Mouse (Mus musculus) adrenal gland, adult 2 months (tissue): Measurements from ENCODE around the gene Arrdc2. TPM values are rescaled to one million over a fixed set of nuclear protein-coding genes. Genes with fewer than 3 reads are reported as not detected.

ENCODE experiments used
- DNase-seq: peaks from one replicate; pipeline ENCODE4 v3.0.0; 2021
- long read RNA-seq: library from polyadenylated mRNA; stranded (forward); transcript quantifications from one replicate; pipeline ENCODE4 v2.0.0, GENCODE M21; 2021
- polyA plus RNA-seq: library from polyadenylated mRNA; depleted of rRNA; stranded (reverse); fragments of >200 nt; gene quantifications from 2 replicates; pipeline ENCODE4 v1.2.3, GENCODE M21; 2012; rRNA removed
- total RNA-seq, 2 experiments: library from RNA; stranded (reverse); gene quantifications; 2 replicates each; pipeline ENCODE4 v1.2.3; 2021

Arrdc2 gene
- total RNA-seq (10 to 100 TPM in 1 of 2 experiments, 1 to 10 TPM in 1; 9.0 to 10.8 TPM), polyA plus RNA-seq (60.7 and 72.6 TPM in 2 replicates)
- long read RNA-seq, transcript Arrdc2-201 (8 exons, 2,355 nt): major isoform, 16 of 22 reads
- long read RNA-seq, partial matches to known transcripts: 4 of 22 reads
- long read RNA-seq, other reads (novel, unspliced or antisense): 2 of 22 reads

- peak; percentile 99 for DNase-seq
Measured at GRCm38 (mm10) chr8:70839408-70840351, at the start of gene Arrdc2. TSS of gene Arrdc2 (minus strand) at chr8:70839720.

GRCm38 (mm10) chr8:70887669-70888068 lies 48.1 kb upstream of the Arrdc2 start:
- no peak for DNase-seq

GRCm38 (mm10) chr8:70885612-70886011 lies 46.1 kb upstream of the Arrdc2 start:
- no peak for DNase-seq

- DNase-seq: no peak
Measured at GRCm38 (mm10) chr8:70884683-70885082, 45.2 kb upstream of the Arrdc2 start.

GRCm38 (mm10) chr8:70884186-70884585 lies 44.7 kb upstream of the Arrdc2 start:
- no peak for DNase-seq

GRCm38 (mm10) chr8:70880546-70880945 lies 41.0 kb upstream of the Arrdc2 start:
- DNase-seq: no peak

- DNase-seq: peak; percentile 55
Measured at GRCm38 (mm10) chr8:70880126-70880525, 40.6 kb upstream of the Arrdc2 start.

- no peak for DNase-seq
Measured at GRCm38 (mm10) chr8:70879500-70879899, 40.0 kb upstream of the Arrdc2 start.

- DNase-seq: no peak
Measured at GRCm38 (mm10) chr8:70878178-70878577, 38.7 kb upstream of the Arrdc2 start.

- no peak for DNase-seq
Measured at GRCm38 (mm10) chr8:70876382-70876781, 36.9 kb upstream of the Arrdc2 start.

- DNase-seq: no peak
Measured at GRCm38 (mm10) chr8:70874441-70874840, 34.9 kb upstream of the Arrdc2 start.

GRCm38 (mm10) chr8:70873364-70873985 lies 34.0 kb upstream of the Arrdc2 start, which contains the start of gene Ccdc124:
TSS of gene Ccdc124 (minus strand) at chr8:70873935.
- peak; percentile 95 for DNase-seq

- DNase-seq: no peak
Measured at GRCm38 (mm10) chr8:70872643-70873363, 33.3 kb upstream of the Arrdc2 start.

GRCm38 (mm10) chr8:70871195-70871807 lies 31.8 kb upstream of the Arrdc2 start:
- no peak for DNase-seq

GRCm38 (mm10) chr8:70869601-70870041 lies 30.1 kb upstream of the Arrdc2 start:
- DNase-seq: peak; percentile 81

- no peak for DNase-seq
Measured at GRCm38 (mm10) chr8:70869199-70869571, 29.7 kb upstream of the Arrdc2 start.

GRCm38 (mm10) chr8:70868559-70869198 lies 29.2 kb upstream of the Arrdc2 start:
- peak; percentile 65 for DNase-seq

GRCm38 (mm10) chr8:70866566-70866965 lies 27.0 kb upstream of the Arrdc2 start:
- no peak for DNase-seq

- DNase-seq: no peak
Measured at GRCm38 (mm10) chr8:70866001-70866520, 26.5 kb upstream of the Arrdc2 start.

- DNase-seq: peak; percentile 99
Measured at GRCm38 (mm10) chr8:70865350-70866000, 26.0 kb upstream of the Arrdc2 start.
